Mouse (Mus musculus) limb, embryonic 15.5 days (tissue): ENCODE measurements around the gene Ntrk2. TPM values are rescaled to one million over a fixed set of nuclear protein-coding genes. Genes with fewer than 3 reads are reported as not detected.

ENCODE experiments used
- ATAC-seq: fragments of 200-750 bp; cut with Nextera tagmentation; 2 replicates; pipeline ENCODE4 v1.8.0; 2017; ENCODE audit warnings: low read depth, moderate TSS enrichment; ENCODE audit not compliant: insufficient number of reproducible peaks, low FRiP score, low TSS enrichment
- H3K27ac ChIP-seq: fragments of 300-500 bp; sonication (generic); 2 replicates; pipeline ENCODE4 v1.5.1; 2015; ENCODE audit warnings: moderate library complexity, mild to moderate bottlenecking, inconsistent platforms
- H3K27me3 ChIP-seq: fragments of 300-500 bp; sonication (generic); 2 replicates; pipeline ENCODE4 v1.6.1; 2015; ENCODE audit warnings: inconsistent platforms
- H3K36me3 ChIP-seq: fragments of 300-500 bp; sonication (generic); 2 replicates; pipeline ENCODE4 v1.6.1; 2015; ENCODE audit warnings: inconsistent platforms
- H3K4me1 ChIP-seq: fragments of 300-500 bp; sonication (generic); 2 replicates; pipeline ENCODE4 v1.6.1; 2015; ENCODE audit warnings: inconsistent platforms
- H3K4me2 ChIP-seq: fragments of 300-500 bp; sonication (generic); 2 replicates; pipeline ENCODE4 v1.6.1; 2015; ENCODE audit warnings: mild to moderate bottlenecking, inconsistent platforms
- H3K4me3 ChIP-seq: fragments of 300-500 bp; sonication (generic); 2 replicates; pipeline ENCODE4 v1.5.1; 2015; ENCODE audit warnings: mild to moderate bottlenecking, inconsistent platforms
- H3K9ac ChIP-seq: fragments of 300-500 bp; sonication (generic); 2 replicates; pipeline ENCODE4 v1.6.1; 2015; ENCODE audit warnings: inconsistent platforms
- H3K9me3 ChIP-seq: fragments of 300-500 bp; sonication (generic); 2 replicates; pipeline ENCODE4 v1.6.1; 2016; ENCODE audit warnings: inconsistent platforms
- WGBS: fragments of 180-500 bp; shearing (Covaris S2); methylation state at CpG from one replicate; pipeline ENCODE4 v1.1.7; 2015; 5-methylcytosine and 5-hydroxymethylcytosine counted together
- polyA plus RNA-seq: library from polyadenylated mRNA; unstranded; fragments of >200 nt; fragmentation: Nextera tagmentation; extraction: Ambion mirVana; gene quantifications from 2 replicates; pipeline ENCODE4 v1.2.1, GENCODE M21; 2015

The Ntrk2 gene
- polyA plus RNA-seq, 1 experiment from 2014 or later = 17.9 TPM

- H3K9ac ChIP-seq = no peak overlapping the region
- H3K27ac ChIP-seq = 0 out of 2 replicates have a peak overlapping the region, but pooled peaks have one; percentile 6
- WGBS = 64% methylated on average over 12 of the region's 12 CpGs
- no peak for ATAC-seq
- no peaks in the 10 kb centered on the region for H3K9me3 ChIP-seq
- H3K4me3 ChIP-seq = no peak overlapping the region
- no peaks in the 10 kb centered on the region for H3K36me3 ChIP-seq
- no peaks in the 10 kb centered on the region for H3K27me3 ChIP-seq
- H3K4me1 ChIP-seq = no peaks in the 10 kb centered on the region
- H3K4me2 ChIP-seq = no peak overlapping the region
Measured at GRCm38 (mm10) chr13:59002943-59003806, 196.8 kb downstream of the Ntrk2 start.

- Histone ChIP-seq H3K4me3 (no peak overlapping the region), H3K9me3 (no peaks in the 10 kb centered on the region), H3K36me3 (no peaks in the 10 kb centered on the region), H3K4me1 (no peaks in the 10 kb centered on the region), H3K27ac (no peak overlapping the region), H3K27me3 (no peaks in the 10 kb centered on the region), H3K9ac (no peak overlapping the region), H3K4me2 (no peak overlapping the region)
- no peak for ATAC-seq
- WGBS = 57% methylated on average over 6 of the region's 6 CpGs
Measured at GRCm38 (mm10) chr13:59003807-59004173, 197.4 kb downstream of the Ntrk2 start.

GRCm38 (mm10) chr13:59004579-59004978, 198.2 kb downstream of the Ntrk2 start:
- H3K4me2 ChIP-seq = no peak overlapping the region
- no peak overlapping the region for H3K27ac ChIP-seq
- H3K4me1 ChIP-seq = no peaks in the 10 kb centered on the region
- H3K4me3 ChIP-seq = no peak overlapping the region
- 87% methylated on average over 6 of the region's 6 CpGs for WGBS
- H3K9me3 ChIP-seq = no peaks in the 10 kb centered on the region
- H3K27me3 ChIP-seq = no peaks in the 10 kb centered on the region
- ATAC-seq = no peak
- no peak overlapping the region for H3K9ac ChIP-seq
- no peaks in the 10 kb centered on the region for H3K36me3 ChIP-seq

- H3K4me2 ChIP-seq = no peak overlapping the region
- no peaks in the 10 kb centered on the region for H3K27me3 ChIP-seq
- WGBS = 70% methylated on average over 5 of the region's 5 CpGs
- ATAC-seq = no peak
- H3K27ac ChIP-seq = no peak overlapping the region
- peaks cover 18% of the 10 kb centered on the region for H3K4me1 ChIP-seq
- no peaks in the 10 kb centered on the region for H3K36me3 ChIP-seq
- no peak overlapping the region for H3K4me3 ChIP-seq
- H3K9ac ChIP-seq = no peak overlapping the region
- H3K9me3 ChIP-seq = no peaks in the 10 kb centered on the region
Measured at GRCm38 (mm10) chr13:59009855-59010254, 203.5 kb downstream of the Ntrk2 start.

GRCm38 (mm10) chr13:59010893-59011529, 204.6 kb downstream of the Ntrk2 start:
- Histone ChIP-seq H3K27me3 (no peaks in the 10 kb centered on the region), H3K27ac (no peak overlapping the region), H3K9me3 (no peaks in the 10 kb centered on the region), H3K4me2 (peak overlapping the region; percentile 44), H3K36me3 (no peaks in the 10 kb centered on the region), H3K4me3 (peak overlapping the region; percentile 21; the same call in 1 of the 2 replicates), H3K4me1 (peaks cover 18% of the 10 kb centered on the region), H3K9ac (no peak overlapping the region)
- ATAC-seq = no peak
- WGBS = 39% methylated on average over 16 of the region's 16 CpGs

- Histone ChIP-seq H3K4me1 (peaks cover 18% of the 10 kb centered on the region), H3K27ac (no peak overlapping the region), H3K9me3 (no peaks in the 10 kb centered on the region), H3K27me3 (no peaks in the 10 kb centered on the region), H3K4me2 (peak overlapping the region; percentile 44), H3K4me3 (peak overlapping the region; percentile 21; the same call in 1 of the 2 replicates), H3K9ac (no peak overlapping the region), H3K36me3 (no peaks in the 10 kb centered on the region)
- ATAC-seq = peak; percentile 71
- 3% methylated on average over 15 of the region's 15 CpGs for WGBS
Measured at GRCm38 (mm10) chr13:59011530-59011903, 205.1 kb downstream of the Ntrk2 start.

- no peak for ATAC-seq
- Histone ChIP-seq H3K36me3 (no peaks in the 10 kb centered on the region), H3K4me2 (no peak overlapping the region), H3K27me3 (no peaks in the 10 kb centered on the region), H3K9me3 (no peaks in the 10 kb centered on the region), H3K4me1 (peaks cover 13% of the 10 kb centered on the region), H3K9ac (no peak overlapping the region), H3K27ac (no peak overlapping the region), H3K4me3 (no peak overlapping the region)
- 9% methylated on average over 1 of the region's 1 CpGs for WGBS
Measured at GRCm38 (mm10) chr13:59015360-59015759, 209.0 kb downstream of the Ntrk2 start.

- no peak overlapping the region for H3K27ac ChIP-seq
- ATAC-seq = no peak
- no peak overlapping the region for H3K4me2 ChIP-seq
- H3K4me1 ChIP-seq = no peaks in the 10 kb centered on the region
- H3K9ac ChIP-seq = no peak overlapping the region
- no peaks in the 10 kb centered on the region for H3K27me3 ChIP-seq
- no peak overlapping the region for H3K4me3 ChIP-seq
- WGBS = 56% methylated on average over 5 of the region's 5 CpGs
- no peaks in the 10 kb centered on the region for H3K36me3 ChIP-seq
- H3K9me3 ChIP-seq = no peaks in the 10 kb centered on the region
Measured at GRCm38 (mm10) chr13:59017121-59017520, 210.8 kb downstream of the Ntrk2 start.

- Histone ChIP-seq H3K4me3 (no peak overlapping the region), H3K4me2 (no peak overlapping the region), H3K9ac (no peak overlapping the region), H3K27me3 (no peaks in the 10 kb centered on the region), H3K27ac (no peak overlapping the region), H3K9me3 (no peaks in the 10 kb centered on the region), H3K36me3 (no peaks in the 10 kb centered on the region), H3K4me1 (no peaks in the 10 kb centered on the region)
- WGBS = 77% methylated on average over 22 of the region's 22 CpGs
- ATAC-seq = no peak
Measured at GRCm38 (mm10) chr13:59022251-59023042, 216.1 kb downstream of the Ntrk2 start.

- no peaks in the 10 kb centered on the region for H3K27me3 ChIP-seq
- H3K27ac ChIP-seq = no peak overlapping the region
- no peaks in the 10 kb centered on the region for H3K4me1 ChIP-seq
- no peak overlapping the region for H3K9ac ChIP-seq
- 72% methylated on average over 8 of the region's 8 CpGs for WGBS
- no peak overlapping the region for H3K4me2 ChIP-seq
- no peaks in the 10 kb centered on the region for H3K36me3 ChIP-seq
- ATAC-seq = no peak
- H3K4me3 ChIP-seq = no peak overlapping the region
- H3K9me3 ChIP-seq = no peaks in the 10 kb centered on the region
Measured at GRCm38 (mm10) chr13:59025653-59026052, 219.3 kb downstream of the Ntrk2 start.

GRCm38 (mm10) chr13:59027436-59027835, 221.1 kb downstream of the Ntrk2 start:
- WGBS = 70% methylated on average over 9 of the region's 9 CpGs
- no peak overlapping the region for H3K27ac ChIP-seq
- H3K36me3 ChIP-seq = no peaks in the 10 kb centered on the region
- H3K4me3 ChIP-seq = no peak overlapping the region
- ATAC-seq = no peak
- H3K4me2 ChIP-seq = no peak overlapping the region
- no peaks in the 10 kb centered on the region for H3K27me3 ChIP-seq
- H3K4me1 ChIP-seq = no peaks in the 10 kb centered on the region
- no peaks in the 10 kb centered on the region for H3K9me3 ChIP-seq
- no peak overlapping the region for H3K9ac ChIP-seq

- no peaks in the 10 kb centered on the region for H3K27me3 ChIP-seq
- no peak for ATAC-seq
- no peak overlapping the region for H3K27ac ChIP-seq
Measured at GRCm38 (mm10) chr13:59028546-59028945, 222.2 kb downstream of the Ntrk2 start.

More at GRCm38 (mm10) chr13:59028546-59028945, 222.2 kb downstream of the Ntrk2 start:
- Histone ChIP-seq H3K36me3 (no peaks in the 10 kb centered on the region), H3K9me3 (no peaks in the 10 kb centered on the region), H3K4me1 (no peaks in the 10 kb centered on the region), H3K4me2 (no peak overlapping the region), H3K4me3 (no peak overlapping the region), H3K9ac (no peak overlapping the region)
- 84% methylated on average over 4 of the region's 4 CpGs for WGBS
